Mouse (Mus musculus): ENCODE results near the gene Mars. TPM values are rescaled to one million over a fixed set of nuclear protein-coding genes. Genes with fewer than 3 reads are reported as not detected.

Mars gene
- 51.3 TPM for total RNA-seq (2023)

GRCm38 (mm10) chr10:127311476-127312355 lies at the start of gene Mars:
Gene Mars (minus strand): TSS chr10:127311786.

GRCm38 (mm10) chr10:127353909-127354895 lies 42.6 kb upstream of the Mars start, which contains the start of gene Inhbe:
Gene Inhbe (minus strand): TSS chr10:127354411.

GRCm38 (mm10) chr10:127341891-127342639 lies 30.5 kb upstream of the Mars start, which contains the start of gene Gli1:
Gene Gli1 (minus strand): TSS chr10:127341974.

GRCm38 (mm10) chr10:127321621-127322020 lies 10.0 kb upstream of the Mars start, which contains the start of gene Arhgap9:
Gene Arhgap9 (plus strand): TSS chr10:127321964.

GRCm38 (mm10) chr10:127288800-127289572 lies 22.6 kb downstream of the Mars start, which contains the start of gene Mbd6:
Gene Mbd6 (minus strand): TSS chr10:127289018.

GRCm38 (mm10) chr10:127266112-127267091 lies 45.2 kb downstream of the Mars start, which contains the start of gene Dctn2:
Gene Dctn2 (plus strand): TSS chr10:127266368.

GRCm38 (mm10) chr10:127262548-127263398 lies 48.8 kb downstream of the Mars start, which contains the start of gene Kif5a:
Gene Kif5a (minus strand): TSS chr10:127263348.

Other genes with a start within 250 kb of the Mars start
- gene Cdk4, start 248.3 kb downstream of the Mars start, total RNA-seq (2023): 107 TPM
- 7.9 TPM for gene Tspan31, start 241.5 kb downstream of the Mars start, total RNA-seq (2023)
- 146 TPM for gene Agap2, start 236.5 kb downstream of the Mars start, total RNA-seq (2023)
- gene Os9, start 190.7 kb downstream of the Mars start, total RNA-seq (2023): 87.9 TPM
- gene B4galnt1, start 146.6 kb downstream of the Mars start, total RNA-seq (2023): 652 TPM
- gene Slc26a10, start 131.1 kb downstream of the Mars start, total RNA-seq (2023): 1.8 TPM
- 2.2 TPM for gene Arhgef25, start 121.7 kb downstream of the Mars start, total RNA-seq (2023)
- gene Dtx3, start 116.1 kb downstream of the Mars start, total RNA-seq (2023): 65.3 TPM
- 40.5 TPM for gene Pip4k2c, start 100.2 kb downstream of the Mars start, total RNA-seq (2023)
- 0.44 TPM for gene Kif5a, start 48.4 kb downstream of the Mars start, total RNA-seq (2023)
- 104 TPM for gene Dctn2, start 45.4 kb downstream of the Mars start, total RNA-seq (2023)
- gene Mbd6, start 22.8 kb downstream of the Mars start, total RNA-seq (2023): 106 TPM
- 300 TPM for gene Arhgap9, start 10.2 kb upstream of the Mars start, total RNA-seq (2023)
- not detected for gene Gli1, start 30.2 kb upstream of the Mars start, total RNA-seq (2023)
- not detected for gene Inhbe, start 42.6 kb upstream of the Mars start, total RNA-seq (2023)
- gene Inhbc, start 58.6 kb upstream of the Mars start, total RNA-seq (2023): not detected
- gene R3hdm2, start 68.5 kb upstream of the Mars start, total RNA-seq (2023): 103 TPM
- 6.2 TPM for gene Stac3, start 189.9 kb upstream of the Mars start, total RNA-seq (2023)
- not detected for gene Ndufa4l2, start 203.2 kb upstream of the Mars start, total RNA-seq (2023)
- gene Shmt2, start 210.7 kb upstream of the Mars start, total RNA-seq (2023): 70.1 TPM
- not detected for gene Nxph4, start 222.8 kb upstream of the Mars start, total RNA-seq (2023)